Mouse (Mus musculus) megakaryocyte progenitor cell, adult 5-6 weeks (primary cell): ENCODE measurements around the gene Nceh1. TPM values are rescaled to one million over a fixed set of nuclear protein-coding genes. Genes with fewer than 3 reads are reported as not detected.

ENCODE experiments used
- ATAC-seq: replicated peaks from 2 replicates; pipeline ENCODE4 v1.8.0; 2016; ENCODE audit warnings: mild to moderate bottlenecking, moderate TSS enrichment, inconsistent platforms; ENCODE audit not compliant: poor library complexity
- total RNA-seq, 2 experiments: library from RNA; stranded (forward) in 1 of 2; stranded (reverse) in 1 of 2; fragments of 157-497, 149-512 nt in 1 of 2; fragments of 200-1000 nt in 1 of 2; gene quantifications; 2 replicates each; pipeline versions ENCODE4 v1.2.3 to v1.2.4; 2015 to 2017

The Nceh1 gene
- total RNA-seq, 2 experiments from 2014 or later = 16.8 to 17.6 TPM

- ATAC-seq = peak; percentile 25
Observed at GRCm38 (mm10) chr3:27317288-27318024, 134.7 kb downstream of the Nceh1 start.

- ATAC-seq = no peak
Observed at GRCm38 (mm10) chr3:27319650-27320049, 136.9 kb downstream of the Nceh1 start.

- peak; percentile 63 for ATAC-seq
Observed at GRCm38 (mm10) chr3:27320613-27321495, 138.1 kb downstream of the Nceh1 start.

- no peak for ATAC-seq
Observed at GRCm38 (mm10) chr3:27322591-27322990, 139.8 kb downstream of the Nceh1 start.

- ATAC-seq = no peak
Observed at GRCm38 (mm10) chr3:27323551-27323950, 140.8 kb downstream of the Nceh1 start.

- no peak for ATAC-seq
Observed at GRCm38 (mm10) chr3:27326633-27327191, 143.9 kb downstream of the Nceh1 start.

- ATAC-seq = peak; percentile 39
Observed at GRCm38 (mm10) chr3:27330706-27331105, 147.9 kb downstream of the Nceh1 start.

Other genes starting within 250 kb of the Nceh1 start
- gene Ect2, start 29.1 kb upstream of the Nceh1 start, total RNA-seq (2015) = 76.1 and 84.2 TPM in 2 replicates
- gene Ect2, start 29.1 kb upstream of the Nceh1 start, total RNA-seq (2017) = 74.3 and 75.3 TPM in 2 replicates
- gene Tnfsf10, start 134.1 kb downstream of the Nceh1 start, total RNA-seq (2015) = 3.8 and 7.3 TPM in 2 replicates
- 3.9 and 4.7 TPM in 2 replicates for gene Tnfsf10, start 134.1 kb downstream of the Nceh1 start, total RNA-seq (2017)
- gene Ghsr, start 188.4 kb downstream of the Nceh1 start, total RNA-seq (2015) = not detected in 2 replicates
- gene Ghsr, start 188.4 kb downstream of the Nceh1 start, total RNA-seq (2017) = not detected in 2 replicates